Mouse (Mus musculus): ENCODE results near the gene Crp.

DNA sequence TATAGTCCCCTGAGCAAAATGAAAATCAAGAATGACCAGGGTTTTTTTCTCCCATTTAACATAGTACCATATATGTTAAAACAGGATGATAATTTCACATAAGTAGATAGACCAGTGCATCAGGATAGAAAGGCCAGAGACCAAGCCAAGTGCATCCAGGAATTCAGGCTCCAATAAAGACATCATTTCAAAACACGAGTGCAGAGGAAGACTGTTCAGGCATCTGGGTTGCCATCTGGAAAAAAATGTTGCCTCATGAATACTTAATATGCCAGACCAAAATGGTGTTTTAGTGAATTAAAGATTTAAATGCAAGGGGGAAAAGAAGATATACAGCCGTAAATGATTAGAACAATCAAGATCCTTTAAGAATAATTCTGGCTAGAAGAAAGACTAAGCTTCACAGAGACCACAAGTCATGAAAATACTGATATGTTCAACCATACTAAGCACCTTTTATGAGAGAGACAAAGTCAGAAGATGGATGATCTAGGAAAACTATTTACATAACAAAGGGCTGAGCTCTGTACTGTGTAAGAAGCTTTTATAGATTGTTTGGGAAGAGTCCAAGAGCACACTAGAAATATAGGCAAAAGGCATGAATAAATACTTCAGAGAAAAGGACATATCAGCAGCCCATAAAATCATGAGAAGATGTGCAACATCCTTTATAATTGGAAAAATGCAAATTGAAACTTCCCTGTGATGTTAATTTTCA is 149.3 kb downstream of the Crp start:
- TF ChIP-seq POLR2A (IDR thresholded peaks at IDR 0.05; ENCODE audit: low read depth, low read length) (no peak), CTCF (conservative IDR thresholded peaks at IDR 0.05; ENCODE audit: insufficient read depth, insufficient read length, low read depth, low read length) (no peak)

All from kidney, adult 2 months (tissue).